Mouse (Mus musculus) olfactory bulb, adult 2 months (tissue): ENCODE data around the gene Bok. TPM values are rescaled to one million over a fixed set of nuclear protein-coding genes. Genes with fewer than 3 reads are reported as not detected.

Source experiments
- H3K27ac ChIP-seq: fragments of 200-500 bp; 2 replicates; pipeline ENCODE4 v1.5.1; 2012; ENCODE audit warnings: low read depth, low read length; ENCODE audit not compliant: insufficient read depth
- H3K4me1 ChIP-seq: fragments of 200-500 bp; 2 replicates; pipeline ENCODE4 v1.6.1; 2012; ENCODE audit warnings: low read length; ENCODE audit not compliant: control insufficient read depth, insufficient read depth
- H3K4me3 ChIP-seq: fragments of 200-500 bp; 2 replicates; pipeline ENCODE4 v1.5.1; 2012; ENCODE audit warnings: mild to moderate bottlenecking, low read depth, low read length, moderate library complexity; ENCODE audit not compliant: insufficient read depth
- CTCF ChIP-seq: fragments of 200-500 bp; IDR thresholded peaks from 2 replicates; pipeline ENCODE4 v1.5.1; 2012; ENCODE audit warnings: low read depth, mild to moderate bottlenecking, low read length, moderate library complexity; ENCODE audit not compliant: insufficient read depth
- POLR2A ChIP-seq: fragments of 200-500 bp; IDR thresholded peaks from 2 replicates; pipeline ENCODE4 v1.6.1; 2012; ENCODE audit warnings: mild to moderate bottlenecking, low read depth, low read length, moderate library complexity; ENCODE audit not compliant: insufficient read depth
- WGBS: fragments of 180-500 bp; shearing (Covaris S2); methylation state at CpG from one replicate; pipeline ENCODE4 v1.1.7; 2018; 5-methylcytosine and 5-hydroxymethylcytosine counted together
- polyA plus RNA-seq: library from polyadenylated mRNA; stranded (reverse); fragments of >200 nt; gene quantifications from 2 replicates; pipeline ENCODE4 v1.2.4, GENCODE M21; 2012; ENCODE audit warnings: low replicate concordance; ENCODE audit not compliant: missing spikeins, insufficient read depth, insufficient read length

Gene Bok
- polyA plus RNA-seq, 1 experiment: not detected

DNA sequence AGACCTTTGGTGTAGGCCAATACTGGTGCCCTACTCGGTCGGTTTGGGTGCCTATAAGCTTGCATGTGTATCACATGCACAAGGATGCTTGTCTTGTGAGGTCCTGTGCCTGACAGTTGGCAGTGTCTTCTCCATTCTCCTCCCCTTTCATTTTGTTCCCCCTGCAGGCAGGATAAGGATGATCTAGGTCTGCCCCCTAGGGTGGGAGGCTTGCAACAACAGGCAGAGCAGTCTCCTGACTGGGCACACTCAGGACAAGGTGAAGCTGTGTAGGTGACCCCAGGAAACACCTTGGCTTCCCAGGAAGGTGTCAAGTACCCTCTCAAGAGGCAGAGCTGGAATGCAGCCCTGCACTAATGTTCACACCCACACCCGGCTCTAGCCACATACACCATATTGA lies 41.5 kb downstream of the Bok start:
- 72% methylated on average over 3 of the region's 3 CpGs for WGBS

DNA sequence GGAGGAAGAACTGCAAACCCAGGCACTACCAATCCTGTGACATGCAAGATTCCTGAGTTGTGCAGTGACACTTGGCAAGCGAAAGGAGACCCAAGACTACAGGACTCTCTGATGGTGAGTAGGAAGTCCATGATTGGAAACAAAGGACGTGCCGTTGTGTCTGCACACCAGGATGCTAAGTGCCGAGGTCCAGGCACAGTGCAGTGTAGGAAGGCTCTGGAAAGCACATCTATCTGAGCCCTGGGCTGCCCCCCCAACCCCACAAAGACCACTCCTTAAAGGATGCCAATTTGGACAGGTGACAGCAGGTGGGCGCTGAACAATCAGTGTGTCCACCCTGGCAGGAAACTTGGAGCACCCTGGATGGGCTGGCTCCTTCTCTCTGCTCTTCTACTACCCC lies 45.6 kb downstream of the Bok start:
- Histone ChIP-seq H3K4me1 (peaks cover 14% of the 10 kb centered on the region), H3K4me3 (no peak overlapping the region), H3K27ac (no peak overlapping the region)
- TF ChIP-seq POLR2A (no peak), CTCF (no peak)
- 77% methylated on average over 5 of the region's 5 CpGs for WGBS

More for the DNA sequence above, 41.5 kb downstream of the Bok start:
- TF ChIP-seq POLR2A (no peak), CTCF (peak; percentile 36; the same call in 1 of the 2 replicates)
- Histone ChIP-seq H3K4me3 (no peak overlapping the region), H3K27ac (no peak overlapping the region), H3K4me1 (peaks cover 21% of the 10 kb centered on the region)

DNA sequence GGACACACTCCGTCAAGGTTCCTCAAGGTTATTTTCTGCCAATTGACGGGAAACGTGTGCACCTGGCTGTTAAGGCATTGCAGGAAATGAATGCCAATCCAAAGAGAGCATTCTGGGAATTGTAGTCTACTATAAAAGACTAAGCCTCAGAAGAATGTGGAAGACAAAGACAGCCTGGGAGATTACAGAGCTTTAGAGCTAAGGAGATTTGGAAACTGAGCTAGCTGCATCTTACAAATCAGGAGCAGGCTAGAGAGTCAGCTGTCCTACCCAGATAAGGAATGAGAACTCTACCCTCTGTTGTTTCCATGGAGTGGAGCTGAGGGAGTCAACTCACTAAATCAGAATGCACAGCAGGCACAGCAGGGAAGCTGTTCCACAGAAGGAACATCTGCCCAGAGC lies 46.4 kb downstream of the Bok start:
- Histone ChIP-seq H3K4me1 (peaks cover 13% of the 10 kb centered on the region), H3K27ac (0 out of 2 replicates have a peak overlapping the region, but pooled peaks have one; percentile 4), H3K4me3 (no peak overlapping the region)
- 12% methylated on average over 3 of the region's 3 CpGs for WGBS
- no peak for TF ChIP-seq CTCF
- no peak for TF ChIP-seq POLR2A

DNA sequence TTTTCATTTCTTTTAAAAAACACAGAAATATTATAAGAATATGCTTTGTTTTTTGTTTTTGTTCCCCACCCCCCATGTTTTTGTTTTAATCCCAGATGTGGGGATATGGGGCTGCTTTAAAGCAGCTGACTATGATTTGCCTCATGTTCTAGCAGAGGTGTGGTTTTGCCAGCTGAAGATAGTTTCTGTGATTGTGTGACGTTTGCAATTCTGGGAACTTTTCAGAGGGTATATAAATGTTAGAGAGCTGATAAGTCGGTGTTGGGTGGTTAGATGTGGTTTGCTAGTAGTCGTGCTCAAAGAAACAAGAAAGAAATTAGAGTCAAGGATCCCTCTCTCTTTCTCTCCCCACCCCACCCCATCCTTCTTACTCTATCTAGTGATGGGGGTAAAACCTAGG lies 50.4 kb downstream of the Bok start:
- Histone ChIP-seq H3K4me3 (no peak overlapping the region), H3K27ac (no peak overlapping the region), H3K4me1 (peaks cover 9% of the 10 kb centered on the region)
- TF ChIP-seq POLR2A: no peak
- no peak for TF ChIP-seq CTCF
- WGBS: 71% methylated on average over 3 of the region's 3 CpGs

DNA sequence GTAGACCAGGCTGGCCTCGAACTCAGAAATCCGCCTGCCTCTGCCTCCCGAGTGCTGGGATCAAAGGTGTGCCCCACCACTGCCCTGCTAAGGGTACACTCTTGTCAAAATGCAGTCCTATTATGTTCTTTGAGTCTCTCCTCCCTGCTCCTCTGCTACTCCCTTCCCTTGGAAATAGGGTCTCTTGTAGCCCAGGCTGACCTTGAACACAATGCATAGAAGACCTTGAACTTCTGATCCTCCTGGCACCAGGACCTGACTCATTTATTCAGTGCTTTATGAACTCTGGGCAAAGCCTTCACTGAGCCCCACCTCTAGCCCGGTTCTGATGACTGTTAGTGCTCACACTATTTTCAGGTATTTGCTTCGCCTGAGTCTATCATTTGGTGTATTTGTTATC lies 52.3 kb downstream of the Bok start:
- Histone ChIP-seq H3K4me1 (peaks cover 3% of the 10 kb centered on the region), H3K4me3 (no peak overlapping the region), H3K27ac (no peak overlapping the region)
- no peak for TF ChIP-seq CTCF
- TF ChIP-seq POLR2A: no peak
- 93% methylated on average over 5 of the region's 5 CpGs for WGBS

DNA sequence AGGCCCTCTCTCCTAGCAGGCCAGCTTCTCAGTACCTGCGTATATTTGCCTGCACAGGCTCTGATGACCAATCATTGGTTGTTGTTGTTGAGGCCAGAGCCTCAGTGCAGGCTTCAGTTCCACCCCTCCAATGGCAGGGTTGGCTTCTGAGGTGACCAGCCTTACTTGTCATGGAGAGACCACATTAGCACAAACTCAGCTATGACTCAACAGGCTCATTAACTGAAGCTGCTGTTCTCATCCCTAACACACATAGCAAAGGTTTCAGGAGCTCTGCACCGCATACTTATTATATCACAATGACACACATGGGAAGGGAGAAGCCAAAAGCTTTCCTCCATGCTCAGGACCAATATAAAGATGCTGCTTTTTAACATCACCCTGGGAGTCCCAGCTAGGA lies 55.2 kb downstream of the Bok start:
- no peak for TF ChIP-seq CTCF
- TF ChIP-seq POLR2A: no peak
- Histone ChIP-seq H3K4me3 (no peak overlapping the region), H3K27ac (peak overlapping the region; percentile 49), H3K4me1 (peaks cover 3% of the 10 kb centered on the region)
- 60% methylated on average over 2 of the region's 2 CpGs for WGBS

DNA sequence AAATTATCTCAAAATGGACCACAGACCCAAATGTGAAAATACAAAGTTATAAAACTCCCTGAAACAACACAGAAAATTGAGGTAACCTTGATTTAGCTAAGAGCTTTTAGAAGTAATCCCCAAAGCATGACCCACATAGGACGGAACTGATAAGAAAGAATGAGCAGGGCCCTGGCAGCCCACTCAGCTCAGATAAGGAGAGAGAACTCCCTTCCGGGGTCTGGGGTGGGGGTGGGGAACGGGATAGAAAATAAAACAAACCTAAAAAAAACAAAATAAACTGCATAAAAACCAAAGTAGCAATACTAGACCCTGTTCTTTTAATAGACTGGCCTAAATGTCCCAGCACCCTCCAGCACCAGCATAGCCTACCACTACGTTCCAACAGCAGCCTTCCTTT lies 56.5 kb downstream of the Bok start:
- no peak for TF ChIP-seq POLR2A
- TF ChIP-seq CTCF: no peak
- H3K27ac ChIP-seq: no peak overlapping the region
- peaks cover 7% of the 10 kb centered on the region for H3K4me1 ChIP-seq
- no peak overlapping the region for H3K4me3 ChIP-seq
- 84% methylated on average over 4 of the region's 4 CpGs for WGBS

DNA sequence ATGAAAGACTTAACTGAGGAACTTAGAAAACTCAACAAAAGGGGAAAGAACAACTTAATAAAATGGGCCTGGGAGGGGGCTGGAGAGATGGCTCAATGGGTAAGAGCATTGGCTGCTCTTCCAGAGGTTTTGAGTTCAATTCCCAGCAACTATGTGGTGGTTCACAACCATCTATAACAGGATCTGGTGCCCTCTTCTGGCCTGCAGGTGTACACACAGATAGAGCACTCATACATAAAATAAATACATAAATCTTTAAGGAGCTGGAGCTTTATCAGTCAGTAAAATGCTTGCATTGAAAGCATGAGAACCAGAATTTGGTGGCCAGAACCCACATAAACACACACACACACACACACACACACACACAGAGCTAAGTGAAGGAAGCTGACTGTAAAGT lies 57.5 kb downstream of the Bok start:
- Histone ChIP-seq H3K4me1 (peaks cover 7% of the 10 kb centered on the region), H3K27ac (no peak overlapping the region), H3K4me3 (no peak overlapping the region)
- no peak for TF ChIP-seq CTCF
- no peak for TF ChIP-seq POLR2A

Other genes starting within 250 kb of the Bok start
- 122 TPM in 1 of 2 replicates, not detected in the other for gene Hdlbp, start 206.8 kb upstream of the Bok start, polyA plus RNA-seq
- gene Farp2, start 173.6 kb upstream of the Bok start, polyA plus RNA-seq: not detected in 2 replicates
- not detected in 2 replicates for gene Stk25, start 27.0 kb upstream of the Bok start, polyA plus RNA-seq
- not detected in 2 replicates for gene Atg4b, start 65.8 kb downstream of the Bok start, polyA plus RNA-seq
- not detected in 2 replicates for gene Thap4, start 69.2 kb downstream of the Bok start, polyA plus RNA-seq
- gene Dtymk, start 116.3 kb downstream of the Bok start, polyA plus RNA-seq: not detected in 2 replicates
- gene Ing5, start 118.3 kb downstream of the Bok start, polyA plus RNA-seq: not detected in 2 replicates
- gene D2hgdh, start 139.2 kb downstream of the Bok start, polyA plus RNA-seq: not detected in 2 replicates
- gene Gal3st2, start 175.6 kb downstream of the Bok start, polyA plus RNA-seq: not detected in 2 replicates
- gene Gal3st2b, start 232.7 kb downstream of the Bok start, polyA plus RNA-seq: not detected in 2 replicates